Mouse (Mus musculus) CD4-positive naive resting alpha-beta T cell, adult 76 days (primary cell): ENCODE results near the gene Ropn1l. TPM values are rescaled to one million over a fixed set of nuclear protein-coding genes. Genes with fewer than 3 reads are reported as not detected.

Experiments used
- total RNA-seq: library from RNA; stranded (reverse); gene quantifications from one replicate; pipeline ENCODE4 v1.2.4, GENCODE M21; 2023

The Ropn1l gene
- total RNA-seq: 3.1 TPM

DNA sequence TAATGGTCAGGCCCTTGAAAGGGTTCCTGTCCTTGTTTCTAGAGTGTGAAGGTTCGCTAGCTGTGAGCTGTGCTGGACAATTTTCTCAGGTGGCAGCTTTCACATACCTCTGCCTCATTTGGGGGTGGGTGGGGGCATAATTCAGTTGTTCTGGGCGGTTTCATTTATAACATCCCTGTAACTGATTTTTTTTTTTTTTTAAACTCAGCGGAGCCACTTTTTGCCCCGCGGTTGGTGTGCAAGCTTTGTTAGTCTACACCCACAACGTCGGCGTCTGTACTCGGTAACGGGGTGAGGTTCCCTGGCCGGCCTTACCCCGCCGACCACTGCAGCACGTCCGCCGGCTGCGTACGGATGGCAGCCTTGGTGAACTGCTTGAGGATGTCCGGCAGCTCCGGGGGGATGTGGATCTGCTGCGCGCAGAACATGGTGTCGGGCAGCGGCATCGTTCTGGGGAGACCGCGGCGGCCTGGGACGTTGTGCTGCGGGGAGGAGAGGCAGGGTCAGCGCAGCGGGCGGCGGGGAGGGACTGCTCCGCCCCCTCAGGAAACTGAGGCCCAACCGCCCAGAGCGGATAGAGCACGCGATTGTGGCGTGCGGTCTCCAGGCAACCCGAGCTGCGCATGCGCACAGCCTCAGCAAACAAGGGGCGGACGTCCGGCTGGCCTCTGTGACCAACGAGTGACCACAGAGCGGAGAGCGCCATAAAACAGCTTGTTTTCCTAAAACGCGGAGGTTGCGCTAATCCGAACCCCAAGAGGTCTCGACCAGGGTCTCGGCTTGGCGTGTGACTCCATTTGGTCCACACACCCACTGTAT, at the start of gene Ropn1l:
TSS of gene Ropn1l (minus strand) at position 640 of the 819 bp plus-strand sequence.

Other genes with a start within 250 kb of the Ropn1l start
- gene Dap, start 229.4 kb downstream of the Ropn1l start, total RNA-seq: 39.2 TPM
- 3.4 TPM for gene Ankrd33b, start 86.0 kb downstream of the Ropn1l start, total RNA-seq
- 77.4 TPM for gene March6, start 77.3 kb upstream of the Ropn1l start, total RNA-seq
- not detected for gene Cmbl, start 111.7 kb upstream of the Ropn1l start, total RNA-seq
- gene Cct5, start 148.1 kb upstream of the Ropn1l start, total RNA-seq: 250 TPM
- 14.7 TPM for gene Fam173b, start 148.1 kb upstream of the Ropn1l start, total RNA-seq